Mouse (Mus musculus) ovary, adult 18-20 months (tissue): ENCODE measurements around the gene Capn2.

Source experiments
- DNase-seq: peaks from one replicate; pipeline ENCODE4 v3.0.0; 2022; ENCODE audit warnings: low spot score, mixed read lengths

Gene Capn2

DNA sequence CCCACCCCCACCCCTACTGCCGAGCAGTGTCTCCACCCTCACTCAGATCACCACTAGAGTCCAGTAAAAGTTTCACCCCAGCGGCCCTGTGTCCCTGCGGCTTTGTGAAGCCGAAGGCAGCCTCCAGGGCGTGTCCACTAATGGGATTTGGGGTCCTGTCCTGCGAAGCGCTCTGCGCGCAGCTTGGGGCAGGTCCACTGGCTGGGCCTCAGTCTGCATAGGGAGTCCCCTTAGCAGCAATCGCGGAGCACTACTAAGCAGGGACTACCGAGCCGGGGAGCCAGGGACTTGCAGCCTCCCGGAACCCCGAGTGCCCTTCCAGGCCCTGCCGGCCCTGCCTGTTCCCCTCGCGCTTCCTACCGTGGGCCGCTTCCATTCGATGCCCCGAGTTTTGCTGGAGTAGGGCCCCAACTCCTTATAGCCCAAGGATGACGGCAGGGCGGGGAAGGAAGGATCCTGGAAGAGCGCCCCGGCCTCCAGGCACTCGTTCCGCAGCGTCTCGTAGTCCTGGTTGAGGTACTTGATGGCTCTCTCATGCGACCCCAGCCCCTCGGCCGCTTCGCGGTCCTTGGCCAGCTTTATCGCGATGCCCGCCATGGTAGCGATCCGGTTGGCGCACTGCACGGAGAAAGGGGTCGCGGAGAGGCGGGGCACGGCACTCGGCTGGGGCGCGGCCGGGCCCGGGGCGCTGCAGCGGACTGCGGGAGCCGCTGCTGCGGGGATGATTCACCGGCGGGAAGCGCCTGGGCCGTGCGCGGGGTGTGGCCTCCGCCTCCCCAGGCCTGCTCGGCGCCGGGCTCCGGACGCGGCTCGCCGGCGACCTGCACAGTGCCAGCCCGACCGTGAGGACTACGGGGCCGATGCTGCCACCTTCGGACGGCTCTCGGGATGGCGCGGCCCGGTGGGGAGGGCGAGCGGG is at the start of gene Capn2:
Gene Capn2, minus strand, starts transcription at position 851 of the 919 bp plus-strand sequence.
- DNase-seq: peak; percentile 73

- no peak for DNase-seq
These were observed 48.0 kb upstream of the Capn2 start for GRCm38 (mm10) chr1:182565351-182565835.

DNA sequence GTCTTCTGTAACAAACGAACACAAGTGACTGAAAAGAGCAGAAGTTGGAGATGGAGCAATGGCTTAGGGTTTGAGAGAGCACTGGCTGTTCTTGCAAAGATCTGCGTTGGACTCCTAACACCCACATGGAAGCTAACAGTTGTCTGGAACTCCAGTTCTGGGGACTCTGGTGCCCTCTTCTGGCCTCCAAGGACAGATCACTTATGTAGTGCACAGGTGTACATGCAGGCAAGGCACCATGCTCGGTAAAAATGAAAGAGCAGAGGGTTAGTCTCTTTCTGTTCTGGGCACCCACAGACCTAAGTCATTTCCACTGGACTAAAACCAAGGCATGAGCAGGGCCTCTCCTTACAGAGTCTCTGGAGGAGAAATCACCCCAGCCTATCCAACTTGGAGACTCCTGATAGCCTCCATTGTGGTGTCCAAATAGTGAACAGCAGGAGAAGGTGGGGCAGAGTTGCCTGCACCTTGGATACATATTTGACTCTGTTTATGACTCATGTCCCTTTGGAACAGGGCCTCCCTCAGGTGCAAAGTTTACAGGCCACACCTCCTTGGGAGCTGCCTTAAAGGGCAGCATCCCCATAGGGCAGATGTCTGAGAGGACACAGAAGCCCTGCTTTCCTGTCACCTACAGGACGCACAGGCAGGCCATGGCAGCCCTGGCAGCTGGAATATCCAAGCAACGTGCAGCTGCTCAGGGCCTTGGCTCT is 47.2 kb upstream of the Capn2 start, which contains the start of gene Capn8:
Gene Capn8, plus strand, starts transcription at position 600 of the 713 bp plus-strand sequence.
- no peak for DNase-seq

GRCm38 (mm10) chr1:182562576-182563370 is 45.4 kb upstream of the Capn2 start:
- DNase-seq: no peak

- no peak for DNase-seq
These were observed 44.6 kb upstream of the Capn2 start for GRCm38 (mm10) chr1:182561945-182562514.

- DNase-seq: no peak
These were observed 43.1 kb upstream of the Capn2 start for GRCm38 (mm10) chr1:182560390-182561098.

DNA sequence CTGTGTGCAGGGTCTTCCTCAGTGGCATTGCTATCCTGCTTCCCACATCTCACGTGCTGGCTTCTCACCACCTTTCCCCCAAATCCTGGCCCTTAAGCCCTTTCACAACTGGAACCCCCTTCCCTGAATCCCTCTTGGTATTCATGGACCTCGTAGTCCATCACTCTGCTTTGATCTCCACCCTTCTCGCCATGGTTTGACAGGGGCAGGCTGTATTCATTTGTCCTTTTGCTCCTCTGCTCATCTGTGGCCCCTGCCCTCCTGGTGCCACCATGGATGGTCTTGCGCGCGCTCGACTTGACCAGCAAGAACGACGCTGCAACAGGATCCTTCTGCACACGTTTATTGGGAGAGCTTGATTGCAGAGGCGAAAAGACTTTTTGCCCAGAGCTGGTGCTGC is 42.1 kb upstream of the Capn2 start:
- no peak for DNase-seq

GRCm38 (mm10) chr1:182558271-182558670 is 40.9 kb upstream of the Capn2 start:
- no peak for DNase-seq

DNA sequence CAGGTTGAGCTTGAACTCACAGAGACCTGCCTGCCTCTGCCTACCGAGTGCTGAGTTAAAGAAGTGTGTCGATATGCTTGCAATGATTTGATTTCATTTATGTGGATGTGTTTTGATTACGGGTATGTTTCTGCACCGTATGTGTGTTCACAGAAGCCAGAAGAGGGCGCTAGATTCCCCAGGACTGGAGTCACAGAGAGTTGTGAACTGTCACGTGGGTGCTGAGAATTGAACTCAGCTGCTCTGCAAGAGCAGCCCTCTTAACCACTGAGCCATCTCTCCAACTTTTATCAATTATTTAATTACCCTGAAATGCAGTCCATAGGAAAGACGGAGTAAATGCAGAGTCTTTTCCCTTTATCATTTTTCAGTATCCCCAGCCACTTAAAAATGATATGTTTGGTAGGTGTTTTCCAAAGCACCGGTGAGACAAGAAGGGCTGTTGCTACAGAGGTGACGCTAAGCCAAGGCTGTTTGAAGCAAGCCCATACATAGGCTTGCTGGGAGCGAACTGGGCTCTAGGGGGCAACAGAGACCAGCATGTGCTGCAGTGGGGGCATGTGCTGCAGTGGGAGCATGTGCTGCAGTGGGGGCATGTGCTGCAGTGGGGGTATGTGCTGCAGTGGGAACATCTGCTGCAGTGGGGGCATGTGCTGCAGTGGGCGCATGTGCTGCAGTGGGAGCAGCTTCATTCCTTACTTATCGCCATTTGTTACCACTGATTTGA is 36.4 kb upstream of the Capn2 start:
- no peak for DNase-seq

DNA sequence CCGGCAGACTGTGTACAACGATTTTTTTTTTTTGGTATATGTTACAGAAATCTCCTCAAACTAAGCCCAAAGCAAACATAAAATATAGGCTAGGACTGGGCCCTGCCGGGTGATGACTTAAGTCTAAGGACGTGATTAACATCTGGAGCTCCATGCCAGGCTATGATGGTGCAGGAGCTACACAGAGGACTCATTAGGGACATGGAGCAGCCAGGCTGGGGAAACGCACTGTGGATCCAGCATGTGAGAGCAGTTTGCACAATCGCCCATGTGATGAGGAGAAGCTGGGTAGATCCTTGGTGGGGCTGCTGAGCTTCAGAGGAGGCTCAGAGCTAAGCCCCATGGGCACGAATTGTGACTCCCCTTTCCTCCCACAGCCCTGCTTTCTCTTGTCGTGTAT is 33.4 kb upstream of the Capn2 start:
- DNase-seq: no peak

GRCm38 (mm10) chr1:182543906-182544305 is 26.5 kb upstream of the Capn2 start:
- no peak for DNase-seq

GRCm38 (mm10) chr1:182543136-182543535 is 25.7 kb upstream of the Capn2 start:
- no peak for DNase-seq

DNA sequence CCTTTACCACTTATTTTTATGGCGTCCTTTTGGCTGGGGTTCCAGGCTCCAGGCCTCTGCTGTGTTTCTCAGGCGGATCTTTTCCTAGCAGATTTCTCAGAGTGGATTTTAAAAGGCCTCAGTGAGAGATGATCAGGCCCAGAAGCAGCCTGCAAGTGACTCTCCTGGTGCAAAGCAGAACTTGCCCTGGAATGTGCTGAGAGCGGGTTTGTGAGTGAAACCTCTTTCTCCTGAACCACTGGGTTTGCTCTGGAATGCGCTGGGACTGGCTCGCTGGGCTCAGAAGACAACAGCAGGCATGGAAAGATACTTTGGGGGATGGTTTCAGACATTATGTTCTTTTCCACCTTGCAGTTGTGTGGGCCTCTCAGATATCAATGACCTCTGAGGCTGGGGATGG is 24.7 kb upstream of the Capn2 start:
- DNase-seq: no peak

DNA sequence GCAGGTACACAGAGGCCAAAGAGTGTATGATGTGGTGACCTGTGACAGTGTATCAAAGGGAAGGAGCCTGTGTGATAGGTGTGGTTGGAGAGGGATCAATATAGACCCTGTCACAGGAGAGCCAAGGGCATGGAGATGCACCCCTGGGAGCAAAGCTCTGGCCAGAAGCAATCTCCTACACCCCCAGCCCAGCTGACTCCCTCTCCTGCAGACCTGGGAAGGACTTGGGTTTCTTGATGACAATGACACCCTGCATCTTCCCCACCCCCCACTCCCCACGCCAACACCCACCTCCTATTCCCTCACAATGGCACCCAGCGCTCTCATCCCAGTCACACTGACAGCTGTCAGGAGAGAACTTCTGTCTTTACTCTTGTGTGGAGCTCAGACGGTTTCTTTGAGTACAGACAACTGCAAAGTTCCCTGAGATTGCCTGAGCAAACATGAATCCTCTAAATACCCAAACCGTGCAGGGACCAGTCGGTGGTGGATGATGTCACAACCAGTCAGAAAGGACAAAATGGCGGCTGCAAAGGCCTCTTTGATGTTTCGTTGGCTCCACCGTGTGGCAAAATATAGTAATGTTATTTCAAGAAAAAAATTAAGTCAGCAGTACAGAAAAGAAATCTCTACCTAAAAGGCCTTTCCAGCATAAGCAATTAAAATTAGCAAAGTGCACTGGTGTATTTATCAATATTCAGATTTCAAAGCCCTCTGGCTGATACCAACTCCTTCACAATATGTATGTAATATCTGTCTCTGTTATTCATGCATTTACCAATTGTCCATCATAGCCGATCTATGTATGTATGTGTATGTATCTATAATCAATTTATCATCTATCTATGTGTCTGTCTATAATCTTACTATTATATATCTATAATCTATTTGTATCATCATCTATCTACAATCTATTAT is 21.9 kb upstream of the Capn2 start:
- DNase-seq: peak; percentile 44

- no peak for DNase-seq
These were observed 17.7 kb upstream of the Capn2 start for GRCm38 (mm10) chr1:182535080-182535481.

DNA sequence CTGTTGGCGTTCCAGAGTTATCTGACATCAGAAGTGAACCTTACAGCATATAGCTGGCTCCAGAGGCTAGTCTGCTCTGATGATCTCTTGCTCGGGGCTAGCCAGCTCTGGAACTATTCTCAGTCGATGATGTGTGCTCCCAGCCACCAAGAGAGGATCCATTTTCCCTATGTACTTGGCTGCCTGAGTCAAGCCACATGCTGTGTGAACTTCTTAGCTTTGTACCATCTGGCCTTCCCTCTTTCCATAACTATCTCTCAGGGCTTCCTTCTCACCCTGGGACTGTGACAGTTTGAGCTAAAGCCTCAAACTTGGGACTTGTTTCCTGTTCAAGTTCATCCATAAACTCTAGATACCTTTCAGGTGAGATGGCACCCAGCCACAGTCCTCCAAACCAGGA is 16.2 kb upstream of the Capn2 start:
- DNase-seq: no peak

GRCm38 (mm10) chr1:182527921-182528858 is 10.8 kb upstream of the Capn2 start:
- peak; percentile 46 for DNase-seq

DNA sequence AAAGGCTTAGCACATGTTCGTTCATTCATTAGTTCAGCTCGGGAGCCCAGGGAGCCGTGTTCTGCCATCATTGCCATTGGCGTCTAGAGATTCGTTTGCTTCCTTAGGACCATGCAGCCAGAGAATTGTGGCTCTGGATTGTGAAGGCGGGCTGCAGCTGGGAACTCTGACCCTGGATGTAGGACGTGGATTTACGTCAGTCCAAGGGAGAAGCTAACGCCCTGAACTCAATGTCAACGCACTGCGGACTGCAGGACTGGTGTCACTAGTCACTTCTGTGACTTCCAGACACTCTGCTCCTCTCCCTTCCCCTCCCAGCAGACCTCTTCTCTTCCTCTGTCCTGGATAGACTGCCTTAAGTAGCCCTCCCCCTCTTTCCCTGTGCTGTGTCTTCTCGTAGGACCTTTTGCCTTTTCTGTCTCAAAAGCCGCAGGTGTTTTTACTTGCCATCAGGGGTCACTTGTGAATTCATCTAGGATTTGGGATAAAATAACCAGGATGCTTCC is 9.9 kb upstream of the Capn2 start:
- no peak for DNase-seq
